Mouse (Mus musculus) cerebellum, adult 8-10 months (tissue): Measurements from ENCODE around the gene Vps37d.
A peak's percentile ranks its signal among the peaks of the same experiment; 100 is the strongest.

Experiments
- DNase-seq: peaks from one replicate; pipeline ENCODE4 v3.0.0; 2022

The Vps37d gene

DNA sequence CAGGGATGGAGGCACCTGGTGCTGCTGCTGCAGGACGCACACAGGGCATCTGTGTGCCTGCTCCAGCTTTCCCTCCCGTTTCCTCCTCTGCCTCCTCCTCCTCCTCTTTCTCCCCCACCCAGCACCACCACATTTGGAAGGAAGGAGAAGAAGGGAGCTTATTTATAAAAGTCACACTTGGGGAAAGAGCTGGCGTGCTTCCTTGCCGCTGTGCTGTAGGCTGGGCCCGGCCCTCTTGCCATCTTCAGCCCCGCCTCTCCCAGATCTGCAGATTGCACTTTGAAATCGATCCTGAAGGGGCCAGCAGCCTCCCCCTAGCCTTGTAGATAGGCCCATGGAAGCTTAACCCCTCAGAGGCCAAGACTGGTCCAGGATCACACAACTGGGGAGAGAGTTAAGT lies 52.2 kb downstream of the Vps37d start:
- no peak for DNase-seq

DNA sequence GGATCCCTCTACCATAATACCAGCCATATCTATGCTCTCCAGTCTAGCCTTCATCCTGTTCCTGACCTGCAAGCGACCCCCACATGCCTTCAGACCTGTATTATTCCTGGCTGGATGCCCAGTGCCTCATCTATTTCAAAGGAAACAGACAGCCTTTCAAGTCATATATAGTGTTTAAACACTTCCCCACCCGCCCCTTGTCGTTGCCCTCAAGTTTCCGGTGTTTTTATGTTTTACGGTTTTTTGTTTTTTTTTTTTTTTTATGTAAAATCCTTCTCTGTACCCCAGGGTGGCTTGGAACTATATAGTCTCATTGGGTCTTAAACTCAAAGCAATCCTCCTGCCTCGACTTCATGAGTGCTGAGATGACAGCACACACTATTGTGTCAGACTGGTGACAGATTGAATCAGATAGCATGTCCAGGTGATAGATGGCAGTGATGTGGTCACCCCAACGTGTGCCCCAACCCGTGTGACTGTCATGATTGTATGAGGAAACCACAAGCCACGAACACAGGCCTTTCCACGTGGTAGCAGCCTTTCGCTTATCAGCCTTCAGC lies 53.3 kb downstream of the Vps37d start:
- no peak for DNase-seq

DNA sequence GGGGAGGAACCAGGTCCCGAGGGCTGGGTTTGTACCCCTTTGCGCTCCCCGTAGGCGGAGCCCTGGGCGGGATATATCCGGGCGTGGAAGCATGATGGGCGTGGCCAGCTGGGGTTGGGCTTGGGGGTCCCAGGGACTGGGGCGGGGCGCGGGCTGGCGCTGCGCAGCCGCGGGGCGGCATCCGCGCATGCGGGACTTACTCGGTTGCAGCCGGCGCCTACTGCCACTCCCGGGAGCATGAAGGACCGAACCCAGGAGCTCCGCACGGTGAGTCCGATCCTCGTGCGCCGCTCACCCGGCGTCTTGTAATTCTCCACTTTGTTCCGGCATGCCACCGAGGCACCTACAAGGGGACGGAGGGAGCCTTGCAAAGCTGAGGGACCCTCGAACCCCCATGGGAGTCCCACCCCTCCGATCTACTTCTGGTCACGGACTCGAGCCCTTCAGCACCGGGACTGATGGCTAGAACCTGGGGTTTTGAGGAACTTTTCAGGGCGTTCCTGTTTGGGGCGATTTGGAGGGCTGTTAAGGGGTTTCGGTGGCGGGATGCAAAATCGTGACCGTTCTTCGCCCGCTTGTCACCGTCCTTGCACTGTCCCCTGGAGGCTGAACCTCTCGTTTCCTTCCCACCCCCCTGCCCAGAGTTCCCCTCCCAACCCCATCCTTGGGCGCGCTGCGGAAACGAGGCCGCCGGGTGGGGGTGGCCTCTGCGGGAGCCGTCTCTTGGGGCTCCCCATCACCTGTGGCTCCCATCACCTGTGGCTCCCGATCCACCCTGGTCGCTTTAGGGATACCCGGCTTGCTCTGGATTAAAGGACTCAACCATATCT lies 54.5 kb downstream of the Vps37d start, which contains the start of gene Stx1a:
Gene Stx1a, plus strand, starts transcription at position 139 of the 830 bp plus-strand sequence.
- DNase-seq: peak; percentile 49
